Mouse (Mus musculus) right cerebral cortex, adult 18-20 months (tissue): ENCODE measurements around the gene Meis2.

Experiments used
- DNase-seq: peaks from one replicate; pipeline ENCODE4 v3.0.0; 2022; ENCODE audit warnings: mixed read lengths

Meis2 gene

DNA sequence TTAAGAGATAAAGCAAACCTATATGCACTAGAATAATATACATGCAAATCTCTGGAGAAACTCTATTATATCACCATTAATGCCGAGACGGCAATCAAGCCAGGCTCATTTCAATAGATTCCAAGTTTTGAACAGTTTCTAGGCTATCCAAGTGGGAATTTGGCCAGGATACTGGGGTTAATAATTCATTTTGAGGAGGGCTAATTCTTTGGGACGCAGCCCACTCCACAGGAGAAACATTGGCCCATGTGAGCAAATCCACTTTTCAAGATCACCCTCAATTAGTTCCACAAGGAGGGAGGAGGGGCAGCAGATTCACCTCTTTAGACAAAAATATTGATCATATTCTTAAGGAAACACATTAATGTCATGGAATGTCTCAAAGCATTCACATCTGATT is 127.3 kb downstream of the Meis2 start:
- DNase-seq: no peak

DNA sequence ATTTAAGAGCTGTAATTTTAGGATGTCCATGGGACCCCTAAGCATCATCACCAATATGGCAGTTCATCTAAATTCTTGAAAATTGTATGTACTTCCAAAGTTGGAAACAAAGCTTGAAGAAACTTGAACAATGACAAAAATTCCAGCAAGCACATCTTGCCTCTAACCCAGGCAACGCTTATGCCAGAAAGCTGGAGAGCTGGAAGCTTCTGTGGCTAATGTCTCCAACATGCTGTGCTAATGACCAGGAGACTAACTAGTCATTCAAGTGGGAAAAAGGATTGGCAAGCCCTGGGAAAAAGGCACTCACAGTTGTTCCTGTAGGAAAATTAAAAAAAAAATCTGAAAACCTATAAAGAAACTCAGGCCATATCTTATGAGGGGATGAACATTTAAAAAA is 127.7 kb downstream of the Meis2 start:
- no peak for DNase-seq

DNA sequence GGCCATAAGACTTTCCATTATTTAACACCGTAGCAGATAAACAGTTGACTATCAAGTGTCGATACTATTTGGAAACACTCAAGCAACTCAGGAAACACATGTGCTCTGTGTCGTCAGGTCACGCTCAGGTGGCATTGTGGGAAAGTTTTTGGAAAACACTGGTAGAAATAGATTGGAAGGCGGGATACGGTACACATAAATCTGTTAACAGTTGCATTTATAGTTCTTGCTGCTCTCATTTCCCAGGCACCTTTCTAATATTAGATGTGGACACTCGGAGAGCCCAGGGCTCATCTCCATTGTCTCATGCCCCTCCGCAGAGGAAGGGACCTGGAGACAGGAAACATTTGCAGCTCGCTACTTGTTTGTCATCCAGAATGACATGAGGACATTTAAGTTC is 128.9 kb downstream of the Meis2 start:
- no peak for DNase-seq

DNA sequence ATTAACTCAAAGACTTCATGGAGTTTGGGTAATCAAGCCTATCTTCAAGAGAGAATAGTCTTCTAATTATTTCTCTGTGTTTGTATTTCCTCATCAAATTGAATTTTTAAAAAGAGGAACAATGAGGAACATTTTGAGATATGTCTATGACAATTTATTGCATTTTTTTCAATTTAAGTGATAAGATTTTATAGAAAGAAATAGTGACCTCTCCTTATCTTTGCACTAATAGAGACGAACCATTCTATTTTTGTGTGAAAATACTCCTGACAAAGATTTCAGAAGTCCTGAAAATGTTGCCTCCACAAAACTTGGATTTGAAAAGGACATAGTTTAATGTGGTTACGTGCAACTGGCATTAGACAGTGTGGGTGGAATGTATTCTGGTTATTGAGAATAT is 131.3 kb downstream of the Meis2 start:
- DNase-seq: no peak

DNA sequence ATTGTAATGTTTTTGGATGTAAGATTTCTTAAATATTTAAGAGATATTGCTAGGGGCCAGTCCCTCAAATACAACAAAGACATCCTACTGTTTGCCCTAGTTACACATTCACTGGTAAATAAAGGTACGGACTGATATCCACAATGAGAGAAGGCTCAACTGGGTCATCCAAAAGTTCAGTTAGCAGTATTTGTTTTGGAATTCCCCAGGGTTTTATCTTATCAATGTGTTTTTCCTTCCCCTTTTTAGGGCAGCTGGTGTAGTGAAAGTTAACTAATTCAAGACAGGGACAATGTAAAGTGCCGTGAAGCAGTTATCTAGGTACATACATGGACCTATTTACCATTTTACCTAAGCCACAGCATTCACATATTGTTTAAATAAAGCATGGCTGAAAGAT is 132.4 kb downstream of the Meis2 start:
- DNase-seq: no peak

DNA sequence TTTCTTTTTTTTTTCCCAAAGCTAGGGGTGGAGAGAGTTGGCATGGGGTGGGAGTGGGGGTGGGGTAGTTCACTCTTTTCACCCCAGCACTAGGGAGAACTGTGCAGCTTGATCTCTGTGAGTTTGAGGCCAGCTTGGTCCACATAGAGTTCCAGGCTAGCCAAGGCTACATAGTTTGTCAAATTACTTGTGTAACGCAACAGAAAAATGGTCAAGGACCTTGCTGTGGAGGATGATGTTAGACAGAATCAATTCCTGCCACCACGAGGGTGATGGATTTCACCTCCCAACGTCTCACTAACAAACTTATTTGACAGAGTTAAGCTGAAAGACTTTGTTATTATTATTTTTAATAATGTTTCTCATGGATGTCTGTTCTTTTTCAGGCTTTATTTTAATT is 139.9 kb downstream of the Meis2 start:
- no peak for DNase-seq

DNA sequence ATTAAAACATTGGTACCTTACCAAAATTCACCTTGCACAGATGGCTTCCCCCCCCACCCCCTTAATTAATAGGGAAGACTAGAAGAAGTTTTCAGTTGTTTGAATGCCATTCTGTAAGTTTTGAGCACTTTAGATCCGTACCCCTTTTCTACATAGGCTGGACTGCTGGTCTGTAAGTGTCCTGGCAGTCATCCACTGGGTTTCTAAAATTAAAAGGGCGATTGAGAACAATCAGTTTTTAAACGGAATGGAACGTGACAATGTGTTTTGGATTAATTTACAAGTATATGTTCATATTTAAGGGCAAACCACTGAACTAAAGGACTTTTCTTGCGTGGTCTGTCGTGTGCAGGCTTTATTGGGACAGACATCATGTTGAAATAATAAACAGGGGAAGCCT is 141.2 kb downstream of the Meis2 start:
- DNase-seq: no peak

DNA sequence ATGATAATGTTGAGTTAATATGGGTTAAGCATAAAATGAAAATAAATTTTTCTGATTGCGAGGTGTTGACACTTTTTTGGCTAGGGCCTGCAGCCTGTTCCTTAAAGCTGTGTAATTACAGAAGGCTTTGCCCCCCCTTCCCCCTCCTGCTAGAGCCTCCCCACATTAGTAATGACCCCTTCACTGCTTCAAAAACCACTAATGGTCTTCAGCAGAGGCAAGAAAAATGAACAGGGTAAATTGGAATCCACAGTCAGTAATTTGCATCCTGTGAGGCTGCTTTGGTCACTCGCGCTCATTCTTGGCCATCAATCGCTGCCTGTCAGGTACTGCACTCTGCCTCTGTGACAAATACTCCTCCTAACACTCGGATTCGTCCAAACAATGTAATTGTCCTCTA is 142.4 kb downstream of the Meis2 start:
- DNase-seq: no peak

DNA sequence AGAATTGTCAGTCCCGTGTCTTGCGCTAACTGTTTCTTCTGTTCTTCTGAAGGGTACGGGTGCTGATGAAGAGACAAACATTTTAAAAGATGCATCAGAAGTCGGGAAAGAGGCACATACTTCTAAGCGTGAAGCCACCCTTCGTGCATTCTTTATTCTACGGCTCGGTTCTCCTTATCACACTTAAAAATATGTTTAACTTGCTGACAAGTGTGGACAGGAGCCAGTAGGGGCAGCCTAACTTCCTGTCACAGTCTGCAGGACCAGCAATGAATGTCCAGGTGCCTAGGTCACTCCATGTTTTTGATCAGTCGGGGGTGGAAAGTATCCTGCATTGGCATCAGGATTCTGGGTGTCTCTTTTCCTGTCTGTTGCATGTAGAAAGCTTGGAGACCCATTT is 144.0 kb downstream of the Meis2 start:
- no peak for DNase-seq

DNA sequence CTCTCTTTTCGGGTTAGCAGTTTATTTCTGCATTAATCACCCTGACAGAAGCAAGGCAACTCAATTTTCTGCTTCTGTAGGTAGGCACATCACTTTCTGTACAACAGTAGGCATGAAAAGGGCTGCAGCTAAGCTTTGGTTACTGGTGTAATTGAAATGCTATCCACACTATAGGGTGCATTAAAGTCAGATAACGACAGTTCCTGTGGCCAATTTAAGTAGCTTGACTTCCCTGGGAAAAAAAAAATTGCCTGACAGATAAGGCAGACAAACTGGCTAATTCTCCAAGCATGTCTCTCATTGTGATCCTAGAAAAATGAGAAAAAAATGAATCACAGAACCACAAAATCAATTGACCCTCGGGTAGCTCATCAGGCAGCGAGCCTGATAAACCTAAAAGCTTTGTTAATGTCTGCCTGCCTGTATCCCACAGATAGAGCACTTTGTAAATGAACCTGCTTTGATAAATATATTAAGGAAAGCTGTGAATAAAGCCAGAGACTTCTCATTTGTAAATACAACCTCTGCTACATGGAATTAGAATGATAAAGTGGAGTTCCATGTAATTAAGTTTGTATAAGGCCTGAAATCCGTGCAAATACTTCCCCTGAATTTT is 145.2 kb downstream of the Meis2 start:
- no peak for DNase-seq

DNA sequence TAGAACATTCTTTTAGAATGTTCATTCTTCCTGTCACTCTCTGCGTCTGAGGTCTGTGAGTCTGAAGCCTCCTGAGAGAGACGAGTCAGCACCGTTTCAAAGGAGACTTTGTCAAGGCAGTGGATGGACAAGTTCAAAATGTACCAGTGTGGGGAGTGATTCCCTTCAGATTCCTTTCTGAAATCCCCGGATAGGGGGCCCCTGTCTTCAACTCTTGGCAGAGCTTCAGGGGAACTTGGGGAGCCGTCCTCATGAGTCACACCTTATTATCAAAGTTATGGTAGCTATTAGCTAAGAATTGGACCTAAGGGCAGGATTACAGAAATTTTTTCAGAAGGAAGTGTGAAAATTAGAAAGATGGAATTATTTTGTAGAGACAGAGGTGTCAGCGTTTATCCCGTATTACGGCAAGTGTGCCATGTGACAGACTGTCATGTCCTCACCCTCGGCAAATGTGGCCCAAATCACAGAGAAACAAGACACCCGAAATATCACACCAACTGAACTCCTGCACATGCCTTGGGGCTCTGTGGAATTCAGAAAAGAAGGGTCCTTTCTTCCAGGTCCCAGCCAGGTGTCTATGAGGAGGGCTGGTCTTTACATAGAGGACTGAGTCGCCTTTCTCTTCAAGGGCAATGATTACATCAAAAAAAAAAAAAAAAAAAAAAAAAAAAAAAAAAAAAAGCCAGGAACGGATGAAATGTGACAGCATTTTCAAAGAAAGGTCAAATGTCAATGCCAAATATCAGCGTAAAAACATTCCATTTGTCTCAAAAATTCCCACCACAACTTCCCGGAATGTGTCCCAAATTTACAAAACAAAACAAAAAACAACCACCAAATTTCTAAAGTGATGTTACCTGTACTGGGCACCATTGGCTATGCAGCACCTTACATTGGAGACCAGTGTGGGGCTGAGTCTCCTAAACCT is 146.2 kb downstream of the Meis2 start:
- no peak for DNase-seq

DNA sequence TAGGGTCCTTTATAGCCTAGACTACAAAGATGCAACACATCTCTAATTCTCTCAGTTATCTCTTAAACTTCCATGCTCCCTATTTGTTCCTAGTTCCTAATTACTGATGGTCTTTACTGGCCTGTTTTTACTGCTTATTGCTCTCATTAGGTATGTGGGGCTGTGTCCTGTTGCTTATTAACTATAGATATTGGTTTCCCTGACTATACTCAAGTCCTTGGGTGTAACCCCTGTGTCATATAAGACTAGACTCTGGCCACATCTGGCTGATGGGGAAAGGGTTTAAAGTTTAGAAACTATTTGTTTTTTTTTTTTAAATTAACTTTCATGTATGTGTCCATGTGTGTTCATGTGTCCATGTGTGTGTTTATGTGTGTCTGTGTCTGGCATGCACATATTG is 147.1 kb downstream of the Meis2 start:
- DNase-seq: no peak

DNA sequence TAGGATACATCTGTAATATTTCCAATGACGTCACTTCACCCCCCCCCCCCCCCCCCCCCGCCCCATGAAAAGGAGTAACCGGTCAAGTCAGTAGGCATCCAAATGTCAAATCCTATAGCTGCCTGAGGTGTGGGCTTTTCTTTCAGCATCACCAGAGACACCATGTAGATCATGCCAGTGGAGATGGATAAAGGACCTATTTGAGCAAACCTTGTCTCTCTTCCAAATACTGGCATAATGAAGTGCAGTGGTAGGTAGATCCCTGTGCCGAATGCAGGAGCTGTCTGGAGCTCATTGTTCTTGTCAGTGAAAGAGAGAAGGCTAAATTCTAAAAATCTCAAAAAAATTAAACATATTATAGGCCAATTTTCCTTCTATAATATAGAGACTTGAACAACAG is 151.1 kb downstream of the Meis2 start:
- no peak for DNase-seq

DNA sequence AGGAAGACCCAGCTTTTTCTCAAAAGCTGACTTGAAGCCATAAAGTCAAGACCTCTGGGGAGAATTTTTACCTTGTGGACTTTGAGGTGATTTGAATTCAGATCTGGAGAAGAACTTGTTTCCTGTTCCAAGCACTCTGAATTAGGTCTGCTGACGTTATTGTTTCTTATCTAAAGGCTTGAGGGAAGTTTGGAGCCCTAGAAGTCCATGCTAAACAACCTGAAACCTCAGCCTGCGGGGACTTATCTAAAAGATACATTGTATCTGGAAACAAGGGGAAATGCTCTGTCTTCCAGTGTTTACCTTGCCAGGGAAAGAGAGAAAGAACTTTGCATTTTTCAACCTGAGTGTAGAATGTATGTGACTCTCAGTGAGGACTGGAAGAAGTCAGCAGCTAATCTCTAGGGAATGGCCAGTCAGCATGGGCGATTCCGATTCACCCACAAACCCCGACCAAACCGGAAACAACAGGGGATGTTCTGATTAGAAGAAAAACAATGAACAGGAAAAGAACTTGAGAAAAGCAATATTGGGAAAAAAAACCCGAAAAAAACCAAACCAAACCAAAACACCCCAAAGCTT is 152.6 kb downstream of the Meis2 start:
- no peak for DNase-seq

DNA sequence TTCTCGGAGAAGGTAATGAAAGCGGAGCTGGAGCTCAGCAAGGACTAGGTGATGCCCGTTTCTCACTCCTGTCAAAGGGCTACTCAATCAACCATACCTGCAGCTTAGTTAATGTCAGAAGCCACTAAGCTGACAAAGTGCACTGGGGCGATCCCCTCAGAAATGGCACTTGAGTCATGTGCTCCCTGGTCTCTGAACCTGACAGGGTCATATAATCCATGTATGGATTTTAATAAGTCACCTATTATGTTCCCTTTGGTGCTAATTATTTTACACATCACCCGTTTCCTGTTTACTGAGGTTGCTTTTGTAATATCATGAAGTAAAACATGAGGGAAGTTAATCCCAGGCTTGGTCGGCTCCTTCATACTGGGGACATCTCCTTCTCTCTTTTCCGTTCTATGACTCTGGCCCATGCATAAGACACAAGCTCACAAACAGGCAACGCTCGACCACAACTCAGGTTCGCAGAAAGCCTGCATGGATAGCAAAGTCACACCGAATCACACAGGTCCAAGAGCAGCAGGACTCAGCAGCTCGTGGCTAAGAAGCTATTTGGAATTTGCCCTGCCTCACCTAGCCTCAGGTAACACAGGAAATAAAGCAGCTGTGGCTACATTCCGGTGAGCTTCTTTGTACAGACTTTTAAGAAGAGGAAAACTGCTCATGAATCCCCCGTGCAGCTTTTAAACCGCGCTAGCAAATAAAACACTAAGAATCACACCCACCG is 153.6 kb downstream of the Meis2 start:
- DNase-seq: no peak

DNA sequence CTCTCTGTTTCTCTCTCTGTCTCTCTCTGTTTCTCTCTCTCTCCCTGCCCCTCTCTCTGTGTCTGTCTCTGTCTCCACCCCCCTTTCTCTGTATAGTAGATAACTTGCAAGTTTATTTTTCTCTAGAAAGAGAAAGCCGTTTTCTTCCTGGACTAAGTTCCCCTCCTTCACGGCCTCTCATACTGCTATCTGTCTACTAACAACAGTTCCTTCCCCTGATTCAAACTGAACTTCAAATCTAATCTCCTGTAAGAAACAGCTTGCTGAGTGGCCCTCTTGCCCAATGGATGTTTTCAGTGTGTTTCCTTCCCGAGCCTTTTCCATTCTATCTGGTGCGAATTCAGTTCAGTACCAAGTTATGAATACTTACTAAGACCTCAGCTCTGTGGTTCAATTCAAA is 155.4 kb downstream of the Meis2 start:
- DNase-seq: no peak

DNA sequence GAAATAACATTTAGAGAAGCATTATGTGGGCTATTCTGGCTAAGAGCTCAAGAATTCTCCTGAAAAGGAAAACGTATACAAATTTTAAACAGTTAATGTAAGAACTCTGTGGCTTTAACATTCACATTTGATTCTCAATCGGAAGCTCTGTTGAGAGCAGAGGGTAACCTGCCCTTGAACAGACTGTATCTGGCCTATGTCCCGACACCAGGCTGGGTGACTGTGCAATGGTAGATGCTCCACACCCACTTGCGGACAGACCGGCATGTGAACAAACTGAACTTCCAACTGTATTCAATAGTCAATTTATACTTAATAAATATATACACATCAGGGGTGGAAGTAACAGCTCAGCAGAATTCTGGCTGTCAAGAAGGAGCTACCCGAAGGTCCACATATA is 164.6 kb downstream of the Meis2 start:
- DNase-seq: no peak

DNA sequence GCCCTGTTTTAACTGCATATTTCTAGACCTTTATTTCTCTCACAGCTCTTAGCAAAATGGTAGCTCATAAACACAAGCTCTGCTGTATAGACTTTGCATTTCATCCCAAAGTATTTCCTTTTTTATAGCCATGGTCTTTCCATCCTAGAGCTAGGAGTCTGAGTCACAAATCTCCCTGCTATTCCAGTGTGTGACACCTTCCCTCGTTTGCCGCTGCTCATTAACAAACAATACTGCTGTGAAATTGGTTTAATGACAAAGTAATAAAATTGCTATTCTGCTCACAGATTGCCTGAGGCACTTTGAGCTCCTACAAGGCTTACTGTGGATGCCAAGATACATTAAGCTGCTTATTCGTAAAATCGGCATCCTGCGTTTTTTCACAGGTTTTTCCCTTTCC is 168.1 kb downstream of the Meis2 start:
- DNase-seq: peak; percentile 19

DNA sequence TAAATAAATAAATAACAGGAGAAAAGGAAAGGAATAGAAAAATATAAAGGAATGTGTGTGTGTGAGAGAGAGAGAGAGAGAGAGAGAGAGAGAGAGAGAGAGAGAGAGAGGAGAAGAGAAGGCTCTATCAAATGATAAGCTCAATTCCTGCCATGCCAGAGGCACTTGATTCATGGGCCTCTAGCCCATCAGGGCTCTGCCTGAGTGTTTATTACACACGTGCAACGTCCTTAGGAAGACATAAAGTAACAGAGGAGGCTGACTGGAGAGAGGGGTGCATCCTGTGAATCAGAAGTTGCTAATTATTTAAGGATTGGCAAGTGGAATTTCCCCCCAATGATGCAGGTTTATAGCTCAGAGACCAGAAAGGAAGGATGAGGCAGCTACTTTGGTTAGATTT is 168.6 kb downstream of the Meis2 start:
- DNase-seq: no peak

DNA sequence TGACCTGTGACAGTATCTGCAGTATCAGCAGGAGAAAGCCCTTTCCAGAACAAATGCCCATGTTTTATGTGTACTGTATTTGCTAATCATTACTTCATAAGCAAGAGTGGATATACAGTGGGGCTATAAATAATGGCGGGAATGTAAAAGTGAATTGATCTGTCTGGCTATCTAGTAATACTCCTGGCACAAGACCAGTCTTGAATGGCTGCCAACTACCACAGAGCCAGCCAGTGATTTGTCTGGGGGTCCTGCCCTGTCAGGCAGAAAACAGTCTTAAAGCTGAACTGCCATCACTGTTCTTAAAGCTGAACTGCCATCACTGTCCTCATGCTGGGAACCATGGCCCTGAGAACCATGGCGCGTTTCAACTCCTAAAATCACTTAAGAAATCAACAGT is 169.9 kb downstream of the Meis2 start:
- no peak for DNase-seq

DNA sequence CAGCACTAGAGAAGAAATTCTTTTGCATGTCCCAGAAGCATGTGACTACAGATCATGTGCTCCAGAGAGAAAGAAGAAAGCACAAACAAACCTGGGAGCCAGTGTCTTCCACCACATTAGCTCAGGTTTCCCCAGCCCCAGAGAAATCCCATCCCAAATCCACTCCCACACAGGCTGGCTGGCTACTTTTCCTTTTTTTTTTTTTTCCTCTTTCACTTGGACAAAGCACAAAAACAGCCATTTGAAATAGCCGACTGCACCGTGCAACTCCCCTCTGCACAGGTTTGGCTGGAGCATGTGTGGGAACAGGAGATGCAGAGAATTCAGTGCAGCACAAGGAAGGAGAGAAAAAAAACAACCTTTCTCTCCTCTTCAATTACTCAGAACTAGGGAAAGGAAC is 170.4 kb downstream of the Meis2 start:
- DNase-seq: no peak

DNA sequence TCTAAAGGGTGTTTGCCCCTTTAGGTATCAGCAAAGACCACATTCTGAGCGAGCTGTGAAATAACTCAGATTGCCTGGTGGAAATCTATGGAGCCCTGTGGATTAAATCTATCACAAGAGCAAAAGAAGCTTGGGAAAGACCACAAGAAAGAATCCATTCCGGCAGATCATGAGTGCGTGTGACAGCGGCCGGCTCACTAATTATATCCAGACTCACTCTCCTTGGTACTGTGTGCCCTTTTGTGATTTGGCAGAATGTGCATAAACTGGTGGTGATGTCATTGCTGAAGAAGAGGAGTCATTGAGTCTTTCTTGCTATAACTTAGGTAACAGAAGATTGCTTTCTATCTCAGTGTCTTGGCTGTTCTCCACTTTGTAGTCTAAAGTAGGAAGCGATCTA is 172.5 kb downstream of the Meis2 start:
- no peak for DNase-seq

DNA sequence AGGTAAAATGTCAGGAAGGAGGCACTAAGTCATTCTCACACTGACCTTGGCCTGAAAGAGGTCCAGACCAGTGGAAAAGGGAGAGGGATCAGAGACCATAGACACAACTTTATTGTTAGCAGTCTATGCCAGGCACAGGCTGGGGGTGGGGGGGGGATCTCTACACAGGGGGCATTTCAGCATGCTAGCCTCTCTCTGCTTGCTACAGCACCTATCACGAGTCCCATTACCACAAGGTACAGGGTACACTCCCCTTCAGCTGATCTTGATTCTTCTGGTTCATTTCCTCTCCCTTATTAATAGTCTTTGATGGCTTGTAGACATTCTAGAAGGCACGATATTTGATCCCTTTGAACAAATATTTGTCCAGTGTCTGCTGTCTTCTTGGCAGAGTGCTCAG is 174.9 kb downstream of the Meis2 start:
- DNase-seq: no peak

DNA sequence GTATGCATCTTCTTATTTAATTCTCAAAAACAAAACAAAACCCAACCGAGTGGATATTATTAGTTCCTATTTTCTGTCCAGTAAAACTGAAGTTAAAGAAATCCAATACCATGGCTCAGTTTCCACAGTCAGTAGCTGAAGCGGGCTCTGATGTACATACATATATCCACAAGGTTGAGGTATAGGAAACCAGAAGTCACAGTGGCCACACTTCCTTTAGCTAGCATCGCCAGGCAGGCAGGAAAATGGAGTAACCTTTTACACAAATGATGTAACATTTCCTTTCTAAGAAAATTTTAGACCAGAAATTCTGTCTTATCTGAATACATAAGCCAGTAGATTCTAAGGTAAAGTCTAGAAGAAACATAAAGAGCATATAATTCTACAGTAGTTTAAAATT is 175.6 kb downstream of the Meis2 start:
- DNase-seq: no peak
